Mouse (Mus musculus): Measurements from ENCODE around the gene Zfp74. TPM values are rescaled to one million over a fixed set of nuclear protein-coding genes. Genes with fewer than 3 reads are reported as not detected.

The Zfp74 gene
- polyA plus RNA-seq, 2 experiments = 10.5 to 11.0 TPM

DNA sequence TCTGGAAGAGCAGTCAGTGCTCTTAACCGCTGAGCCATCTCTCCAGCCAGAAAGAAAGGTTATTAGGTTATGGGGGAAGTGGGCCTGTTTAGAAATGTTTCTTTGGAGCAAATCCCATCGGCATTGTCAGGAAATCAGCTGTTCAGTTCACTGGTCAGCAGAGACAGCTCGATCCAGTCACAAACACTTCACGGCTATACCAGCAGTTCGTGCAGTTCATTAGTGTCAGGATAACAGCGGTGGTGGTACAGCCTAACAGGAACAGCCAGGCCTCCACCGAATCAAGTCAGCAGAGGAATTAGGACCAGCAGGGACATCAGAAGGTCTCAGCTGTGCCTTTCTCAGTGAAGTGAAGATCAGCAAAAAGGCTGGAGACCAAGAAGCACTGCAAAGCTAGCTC is 73.0 kb downstream of the Zfp74 start:
- peaks cover 9% of the 10 kb centered on the region; the same call in 1 of the 2 replicates for H3K9me3 ChIP-seq (ENCODE audit: control insufficient read depth, low read length)
- H3K4me1 ChIP-seq (ENCODE audit: control insufficient read depth, insufficient read depth, low read length) = no peaks in the 10 kb centered on the region
- no peak overlapping the region for H3K4me3 ChIP-seq (replicated peaks; ENCODE audit: low read length)
- no peak overlapping the region for H3K9ac ChIP-seq (ENCODE audit: low read depth, low read length, severe bottlenecking)
- no peak overlapping the region for H3K27ac ChIP-seq (replicated peaks; ENCODE audit: low read depth, low read length)
- H3K4me2 ChIP-seq (replicated peaks; ENCODE audit: low read depth, low read length, severe bottlenecking) = no peak overlapping the region
- no peaks in the 10 kb centered on the region for H3K27me3 ChIP-seq (ENCODE audit: control insufficient read depth, insufficient read depth, low read length)
- ATAC-seq (ENCODE audit: low FRiP score, low read depth) = no peak
- 91% methylated on average over 7 of the region's 7 CpGs for WGBS
- DNase-seq (ENCODE audit: low spot score) = no peak
- H3K36me3 ChIP-seq (ENCODE audit: control insufficient read depth, insufficient read depth, low read length) = no peaks in the 10 kb centered on the region; the same call in 1 of the 2 replicates
- TF ChIP-seq POLR2A (IDR thresholded peaks at IDR 0.05; ENCODE audit: borderline replicate concordance, extremely low read depth, insufficient read depth, insufficient read length) = no peak

Small RNAs within 50 kb of the gene (microRNA-seq; reads per million reads assigned to microRNA genes)
- gene Mir7668 = not detected

Other genes starting within 250 kb of the Zfp74 start
- gene Catsperg2, start 227.1 kb downstream of the Zfp74 start, polyA plus RNA-seq (2012; rRNA removed) = 0.04 and 0.13 TPM in 2 replicates
- gene Catsperg2, start 227.1 kb downstream of the Zfp74 start, polyA plus RNA-seq (2014; fragmentation: Nextera tagmentation; extraction: Ambion mirVana) = not detected in 2 replicates
- gene Zfp84, start 185.5 kb downstream of the Zfp74 start, polyA plus RNA-seq (2012; rRNA removed) = 9.7 and 11.6 TPM in 2 replicates
- gene Zfp84, start 185.5 kb downstream of the Zfp74 start, polyA plus RNA-seq (2014; fragmentation: Nextera tagmentation; extraction: Ambion mirVana) = 14.0 and 15.8 TPM in 2 replicates
- 7.6 and 8.7 TPM in 2 replicates for gene Zfp30, start 170.1 kb downstream of the Zfp74 start, polyA plus RNA-seq (2012; rRNA removed)
- gene Zfp30, start 170.1 kb downstream of the Zfp74 start, polyA plus RNA-seq (2014; fragmentation: Nextera tagmentation; extraction: Ambion mirVana) = 11.3 and 11.4 TPM in 2 replicates
- gene Zfp790, start 138.0 kb downstream of the Zfp74 start, polyA plus RNA-seq (2012; rRNA removed) = 5.9 and 8.0 TPM in 2 replicates
- 13.8 and 16.6 TPM in 2 replicates for gene Zfp790, start 138.0 kb downstream of the Zfp74 start, polyA plus RNA-seq (2014; fragmentation: Nextera tagmentation; extraction: Ambion mirVana)
- gene Zfp940, start 100.4 kb downstream of the Zfp74 start, polyA plus RNA-seq (2012; rRNA removed) = 2.9 and 3.7 TPM in 2 replicates
- gene Zfp940, start 100.4 kb downstream of the Zfp74 start, polyA plus RNA-seq (2014; fragmentation: Nextera tagmentation; extraction: Ambion mirVana) = 6.1 and 6.2 TPM in 2 replicates
- gene Zfp420, start 94.1 kb downstream of the Zfp74 start, polyA plus RNA-seq (2012; rRNA removed) = 11.8 and 13.2 TPM in 2 replicates
- gene Zfp420, start 94.1 kb downstream of the Zfp74 start, polyA plus RNA-seq (2014; fragmentation: Nextera tagmentation; extraction: Ambion mirVana) = 8.0 and 9.0 TPM in 2 replicates
- gene Zfp27, start 47.5 kb downstream of the Zfp74 start, polyA plus RNA-seq (2012; rRNA removed) = 10.1 and 11.9 TPM in 2 replicates
- 13.6 and 14.4 TPM in 2 replicates for gene Zfp27, start 47.5 kb downstream of the Zfp74 start, polyA plus RNA-seq (2014; fragmentation: Nextera tagmentation; extraction: Ambion mirVana)
- 13.8 and 13.9 TPM in 2 replicates for gene Zfp383, start 45.9 kb downstream of the Zfp74 start, polyA plus RNA-seq (2012; rRNA removed)
- 9.5 and 10.5 TPM in 2 replicates for gene Zfp383, start 45.9 kb downstream of the Zfp74 start, polyA plus RNA-seq (2014; fragmentation: Nextera tagmentation; extraction: Ambion mirVana)
- 23.8 and 25.4 TPM in 2 replicates for gene Zfp568, start 29.9 kb upstream of the Zfp74 start, polyA plus RNA-seq (2012; rRNA removed)
- gene Zfp568, start 29.9 kb upstream of the Zfp74 start, polyA plus RNA-seq (2014; fragmentation: Nextera tagmentation; extraction: Ambion mirVana) = 26.2 and 26.8 TPM in 2 replicates
- 6.5 and 7.3 TPM in 2 replicates for gene Zfp14, start 97.3 kb upstream of the Zfp74 start, polyA plus RNA-seq (2012; rRNA removed)
- 4.9 and 5.4 TPM in 2 replicates for gene Zfp14, start 97.3 kb upstream of the Zfp74 start, polyA plus RNA-seq (2014; fragmentation: Nextera tagmentation; extraction: Ambion mirVana)
- 3.3 and 3.7 TPM in 2 replicates for gene Zfp82, start 118.8 kb upstream of the Zfp74 start, polyA plus RNA-seq (2012; rRNA removed)
- gene Zfp82, start 118.8 kb upstream of the Zfp74 start, polyA plus RNA-seq (2014; fragmentation: Nextera tagmentation; extraction: Ambion mirVana) = 6.8 and 7.7 TPM in 2 replicates
- 1.1 and 1.2 TPM in 2 replicates for gene Gm26920, start 136.3 kb upstream of the Zfp74 start, polyA plus RNA-seq (2012; rRNA removed)
- gene Gm26920, start 136.3 kb upstream of the Zfp74 start, polyA plus RNA-seq (2014; fragmentation: Nextera tagmentation; extraction: Ambion mirVana) = 3.5 and 3.6 TPM in 2 replicates
- gene Zfp566, start 136.4 kb upstream of the Zfp74 start, polyA plus RNA-seq (2012; rRNA removed) = 8.0 and 9.3 TPM in 2 replicates
- 11.0 and 13.2 TPM in 2 replicates for gene Zfp566, start 136.4 kb upstream of the Zfp74 start, polyA plus RNA-seq (2014; fragmentation: Nextera tagmentation; extraction: Ambion mirVana)
- 53.3 and 63.7 TPM in 2 replicates for gene Zfp260, start 140.7 kb upstream of the Zfp74 start, polyA plus RNA-seq (2012; rRNA removed)
- 140 and 159 TPM in 2 replicates for gene Zfp260, start 140.7 kb upstream of the Zfp74 start, polyA plus RNA-seq (2014; fragmentation: Nextera tagmentation; extraction: Ambion mirVana)
- gene Zfp382, start 167.9 kb upstream of the Zfp74 start, polyA plus RNA-seq (2012; rRNA removed) = 5.8 TPM in 2 replicates
- gene Zfp382, start 167.9 kb upstream of the Zfp74 start, polyA plus RNA-seq (2014; fragmentation: Nextera tagmentation; extraction: Ambion mirVana) = 5.0 and 5.9 TPM in 2 replicates
- gene Zfp146, start 215.7 kb upstream of the Zfp74 start, polyA plus RNA-seq (2012; rRNA removed) = 66.8 and 93.4 TPM in 2 replicates
- 19.9 and 20.3 TPM in 2 replicates for gene Zfp146, start 215.7 kb upstream of the Zfp74 start, polyA plus RNA-seq (2014; fragmentation: Nextera tagmentation; extraction: Ambion mirVana)
- gene Cox7a1, start 230.1 kb upstream of the Zfp74 start, polyA plus RNA-seq (2012; rRNA removed) = 1.5 and 2.7 TPM in 2 replicates
- gene Cox7a1, start 230.1 kb upstream of the Zfp74 start, polyA plus RNA-seq (2014; fragmentation: Nextera tagmentation; extraction: Ambion mirVana) = 3.3 and 4.5 TPM in 2 replicates
- 392 and 597 TPM in 2 replicates for gene Capns1, start 244.7 kb upstream of the Zfp74 start, polyA plus RNA-seq (2012; rRNA removed)
- 116 and 117 TPM in 2 replicates for gene Capns1, start 244.7 kb upstream of the Zfp74 start, polyA plus RNA-seq (2014; fragmentation: Nextera tagmentation; extraction: Ambion mirVana)